Mouse (Mus musculus): ENCODE data around the gene Slfn9. TPM values are rescaled to one million over a fixed set of nuclear protein-coding genes. Genes with fewer than 3 reads are reported as not detected.
"Not testable (repeated sequence)": the region's sequence is repeated elsewhere in the genome, so short reads cannot be mapped to it uniquely, and the experiment has no call there.

The Slfn9 gene
- polyA plus RNA-seq, 1 experiment from 2014 or later = 13.8 TPM

DNA sequence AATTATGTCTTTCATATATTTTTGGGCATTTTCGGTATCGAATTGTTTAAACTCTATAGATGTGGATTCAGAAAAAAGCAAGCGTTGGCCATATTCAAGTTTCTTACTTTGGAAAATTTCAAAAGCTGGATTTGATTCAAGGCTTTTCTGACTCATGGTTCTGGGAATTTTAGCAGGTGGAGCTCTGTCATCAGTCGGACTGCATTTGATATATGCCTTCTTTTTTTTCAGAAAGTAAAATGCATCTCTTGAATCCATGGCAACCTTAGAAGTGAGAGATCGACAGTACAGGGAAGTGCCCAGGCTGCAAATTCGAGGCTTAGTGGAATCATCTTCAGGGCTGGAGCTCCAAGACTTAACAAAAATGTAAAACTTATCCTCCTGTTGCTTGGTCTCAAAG is 4.0 kb downstream of the Slfn9 start:
- Histone ChIP-seq H3K4me1 (peaks cover 25% of the 10 kb centered on the region), H3K27ac (replicated peaks) (no peak overlapping the region), H3K27me3 (replicated peaks; ENCODE audit: low read depth, poor library complexity, severe bottlenecking) (peaks cover 32% of the 10 kb centered on the region), H3K9me3 (peaks cover 4% of the 10 kb centered on the region; the same call in 1 of the 2 replicates), H3K36me3 (replicated peaks) (peaks cover 41% of the 10 kb centered on the region), H3K4me3 (no peak overlapping the region)
- 87% methylated on average over 6 of the region's 6 CpGs for whole genome bisulfite sequencing
- DNase-seq (ENCODE audit: low spot score) = no peak

DNA sequence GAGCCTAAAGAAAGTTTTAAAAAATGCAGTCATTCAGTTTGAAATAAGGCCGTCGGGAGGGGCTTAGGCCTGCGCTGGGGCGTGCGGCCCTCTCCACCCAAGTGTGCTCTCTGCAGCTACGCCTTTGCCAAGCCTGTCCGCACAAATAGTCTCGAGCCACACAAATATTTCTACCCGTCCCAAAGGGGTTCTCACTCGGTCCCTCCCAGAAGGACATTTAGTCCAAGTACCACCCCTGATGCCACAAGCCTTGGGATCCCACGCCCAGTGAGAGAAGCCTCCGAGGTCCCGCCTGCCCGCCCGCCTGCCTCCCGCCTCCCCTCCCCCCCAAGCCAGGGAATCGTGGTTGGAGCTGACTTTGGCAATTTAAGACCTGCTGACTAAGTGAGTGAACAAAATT is 8.4 kb downstream of the Slfn9 start:
- Histone ChIP-seq H3K9me3 (peaks cover 4% of the 10 kb centered on the region; the same call in 1 of the 2 replicates), H3K36me3 (replicated peaks) (peaks cover 78% of the 10 kb centered on the region), H3K4me1 (no peaks in the 10 kb centered on the region), H3K27me3 (replicated peaks; ENCODE audit: low read depth, poor library complexity, severe bottlenecking) (no peaks in the 10 kb centered on the region), H3K4me3 (no peak overlapping the region), H3K27ac (replicated peaks) (no peak overlapping the region)
- 80% methylated on average over 17 of the region's 17 CpGs for WGBS
- no peak for DNase-seq (ENCODE audit: low spot score)

DNA sequence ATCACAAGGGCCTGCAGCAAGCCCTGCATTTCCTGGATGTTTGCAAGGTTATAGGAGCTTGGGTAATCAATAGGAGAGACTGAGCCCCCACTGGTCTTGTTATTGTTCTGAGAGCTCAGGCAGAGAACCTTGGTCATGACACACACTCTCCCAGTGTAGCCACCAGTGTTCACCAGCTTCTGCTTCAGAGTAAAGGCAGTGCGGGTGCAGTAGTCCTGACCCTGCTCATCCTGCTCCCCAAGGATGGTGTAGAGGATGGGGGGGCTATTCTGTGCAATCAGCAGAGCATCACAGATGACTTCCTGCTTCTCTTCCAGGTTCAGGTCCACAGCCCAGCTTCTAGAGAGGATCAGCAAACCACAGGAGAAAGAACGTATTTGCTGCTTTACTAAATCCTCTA is 9.2 kb downstream of the Slfn9 start:
- H3K27me3 ChIP-seq (replicated peaks; ENCODE audit: low read depth, poor library complexity, severe bottlenecking); H3K27ac ChIP-seq (replicated peaks); H3K4me3 ChIP-seq; DNase-seq (ENCODE audit: low spot score); H3K9me3 ChIP-seq; H3K4me1 ChIP-seq: not testable (repeated sequence)
- WGBS = 90% methylated on average over 2 of the region's 2 CpGs
- H3K36me3 ChIP-seq (replicated peaks) = peaks cover 78% of the 10 kb centered on the region

DNA sequence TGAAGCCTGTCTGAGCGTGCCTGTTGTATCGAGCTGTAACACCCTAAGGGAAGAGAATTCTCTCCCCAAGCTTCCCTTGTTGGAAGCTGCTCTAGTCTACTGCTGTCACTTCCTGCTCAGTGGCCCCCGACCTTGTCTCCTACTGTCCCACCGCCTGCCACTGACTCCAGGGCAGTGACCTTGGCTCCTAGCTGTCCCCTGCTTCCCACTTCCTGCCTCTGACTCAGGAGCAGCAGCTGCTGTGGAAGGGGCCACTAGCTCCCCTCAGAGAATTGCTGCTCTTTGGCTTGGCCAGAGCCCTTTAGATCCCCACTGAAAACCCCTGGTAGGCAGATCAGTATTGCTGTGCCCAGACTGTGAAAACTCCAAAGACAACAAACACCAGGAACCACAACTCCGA is 17.7 kb downstream of the Slfn9 start:
- H3K27ac ChIP-seq (replicated peaks) = no peak overlapping the region
- WGBS = 28% methylated on average over 5 of the region's 5 CpGs

DNA sequence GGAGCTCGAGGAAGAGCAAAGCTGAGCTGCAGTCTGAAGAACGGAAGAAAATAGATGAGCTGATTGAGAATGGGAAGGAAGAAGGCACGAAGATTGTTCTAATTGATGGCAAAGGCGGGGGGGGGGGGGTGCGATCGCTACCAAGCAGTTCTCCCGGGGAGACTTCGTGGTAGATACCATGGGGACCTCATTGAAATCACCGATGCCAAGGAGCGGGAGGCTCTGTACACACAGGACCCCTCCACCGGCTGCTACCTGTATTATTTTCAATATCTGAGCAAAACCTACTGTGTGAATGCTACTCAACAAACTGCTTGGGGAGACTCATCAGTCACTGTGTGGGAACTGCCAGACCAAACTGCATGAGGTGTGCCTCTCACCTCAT is 20.0 kb downstream of the Slfn9 start:
- Histone ChIP-seq H3K4me1 (peaks cover 18% of the 10 kb centered on the region), H3K27ac (replicated peaks) (no peak overlapping the region; the same call in 1 of the 2 replicates), H3K9me3 (no peaks in the 10 kb centered on the region), H3K27me3 (replicated peaks; ENCODE audit: low read depth, poor library complexity, severe bottlenecking) (peaks cover 20% of the 10 kb centered on the region), H3K4me3 (no peak overlapping the region), H3K36me3 (replicated peaks) (no peaks in the 10 kb centered on the region)
- no peak for DNase-seq (ENCODE audit: low spot score)
- WGBS = 76% methylated on average over 11 of the region's 11 CpGs

More for the DNA sequence above, 17.7 kb downstream of the Slfn9 start:
- H3K36me3 ChIP-seq (replicated peaks) = peaks cover 4% of the 10 kb centered on the region; the same call in 1 of the 2 replicates
- peaks cover 18% of the 10 kb centered on the region for H3K4me1 ChIP-seq
- H3K9me3 ChIP-seq = no peaks in the 10 kb centered on the region
- H3K4me3 ChIP-seq = no peak overlapping the region
- DNase-seq (ENCODE audit: low spot score) = no peak
- H3K27me3 ChIP-seq (replicated peaks; ENCODE audit: low read depth, poor library complexity, severe bottlenecking) = peaks cover 20% of the 10 kb centered on the region

DNA sequence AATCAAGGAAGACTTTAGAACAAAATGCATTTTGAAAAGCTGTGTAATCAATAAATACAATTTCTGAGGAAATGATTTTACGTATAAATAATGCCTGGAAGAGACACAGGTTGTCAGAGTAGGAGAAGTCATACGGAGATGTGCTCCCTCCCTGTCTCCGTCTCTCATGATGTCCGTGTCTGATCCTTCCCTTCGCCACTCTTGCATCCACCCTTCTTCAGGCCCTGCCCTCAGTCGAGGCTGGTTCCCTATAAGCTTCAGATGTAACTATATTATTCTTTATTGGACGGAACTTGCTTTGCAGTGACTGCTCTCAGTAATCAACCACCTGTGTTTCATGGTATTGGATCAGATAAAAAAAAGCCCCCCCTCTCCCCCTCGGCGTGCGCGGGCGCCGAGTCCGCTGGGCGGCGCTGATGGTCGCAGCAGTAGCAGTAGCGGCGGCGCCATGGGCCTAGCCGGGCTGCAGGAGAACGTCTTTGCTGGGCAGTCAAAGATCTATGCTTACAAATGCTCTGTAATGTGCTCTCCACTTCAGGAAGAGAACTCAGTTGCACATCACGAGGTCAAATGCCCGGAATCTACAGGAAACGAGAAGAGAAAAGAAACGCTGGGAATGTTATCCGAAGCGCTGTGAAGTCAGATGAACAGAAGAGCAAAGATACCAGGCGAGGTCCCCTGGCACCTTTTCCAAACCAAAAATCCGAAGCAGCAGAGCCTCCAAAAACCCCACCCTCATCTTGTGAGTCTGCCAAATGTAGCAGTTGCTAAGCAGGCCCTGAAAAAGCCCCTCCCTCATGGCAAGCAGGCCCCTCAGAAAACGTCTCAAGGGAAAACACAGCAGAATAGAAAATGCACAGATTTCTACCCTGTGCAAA is 20.7 kb downstream of the Slfn9 start:
- H3K27me3 ChIP-seq (replicated peaks; ENCODE audit: low read depth, poor library complexity, severe bottlenecking) = peaks cover 20% of the 10 kb centered on the region
- no peaks in the 10 kb centered on the region for H3K36me3 ChIP-seq (replicated peaks)
- peak overlapping the region; percentile 2; the same call in 1 of the 2 replicates for H3K27ac ChIP-seq (replicated peaks)
- peaks cover 18% of the 10 kb centered on the region for H3K4me1 ChIP-seq
- 7% methylated on average over 31 of the region's 31 CpGs for WGBS
- peak; percentile 77 for DNase-seq (ENCODE audit: low spot score)
- H3K9me3 ChIP-seq = no peaks in the 10 kb centered on the region
- H3K4me3 ChIP-seq = peak overlapping the region; percentile 46

DNA sequence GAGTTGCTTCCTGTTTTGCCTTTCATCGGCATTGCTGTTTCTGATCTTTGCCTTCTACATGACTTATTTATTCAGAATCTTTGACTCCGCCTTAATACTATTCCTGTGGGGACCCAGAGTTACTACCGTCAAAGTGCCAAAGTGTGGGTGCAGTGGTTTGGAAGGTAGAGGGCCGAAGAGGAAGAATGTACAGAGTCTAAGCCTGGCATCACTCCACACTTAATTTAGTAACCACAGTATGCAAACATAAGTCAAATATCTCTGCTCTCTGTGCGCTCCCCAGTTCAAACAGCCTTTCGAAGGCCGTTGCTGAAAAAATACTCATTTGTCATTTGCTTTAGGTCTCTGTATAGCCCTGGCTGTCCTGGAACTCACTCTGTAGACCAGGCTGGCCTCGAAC is 29.4 kb downstream of the Slfn9 start:
- Histone ChIP-seq H3K4me3 (no peak overlapping the region), H3K27ac (replicated peaks) (no peak overlapping the region), H3K4me1 (no peaks in the 10 kb centered on the region), H3K36me3 (replicated peaks) (no peaks in the 10 kb centered on the region), H3K27me3 (replicated peaks; ENCODE audit: low read depth, poor library complexity, severe bottlenecking) (no peaks in the 10 kb centered on the region), H3K9me3 (no peaks in the 10 kb centered on the region)
- 86% methylated on average over 8 of the region's 8 CpGs for WGBS
- no peak for DNase-seq (ENCODE audit: low spot score)

DNA sequence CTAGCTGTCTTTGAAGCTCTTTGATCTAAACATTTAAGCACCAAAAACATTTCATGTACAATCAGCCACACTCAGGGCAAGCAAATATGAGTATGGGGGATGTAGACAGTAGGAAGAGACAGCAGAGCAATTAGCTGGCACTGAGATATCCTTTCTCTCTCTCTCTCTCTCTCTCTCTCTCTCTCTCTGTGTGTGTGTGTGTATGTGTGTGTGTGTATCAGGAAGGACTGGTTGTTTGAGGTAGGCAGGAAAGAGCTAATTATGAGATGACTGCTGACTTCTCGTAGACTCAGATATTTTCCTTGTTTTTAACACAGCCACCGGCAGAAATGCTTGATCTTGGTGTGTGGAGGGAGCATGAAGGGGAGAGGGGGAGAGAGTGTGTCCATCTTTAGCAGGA is 29.9 kb downstream of the Slfn9 start:
- DNase-seq (ENCODE audit: low spot score) = no peak
- Histone ChIP-seq H3K4me3 (no peak overlapping the region), H3K4me1 (no peaks in the 10 kb centered on the region), H3K27ac (replicated peaks) (no peak overlapping the region), H3K36me3 (replicated peaks) (no peaks in the 10 kb centered on the region), H3K9me3 (no peaks in the 10 kb centered on the region), H3K27me3 (replicated peaks; ENCODE audit: low read depth, poor library complexity, severe bottlenecking) (no peaks in the 10 kb centered on the region)
- WGBS = 60% methylated on average over 2 of the region's 2 CpGs

DNA sequence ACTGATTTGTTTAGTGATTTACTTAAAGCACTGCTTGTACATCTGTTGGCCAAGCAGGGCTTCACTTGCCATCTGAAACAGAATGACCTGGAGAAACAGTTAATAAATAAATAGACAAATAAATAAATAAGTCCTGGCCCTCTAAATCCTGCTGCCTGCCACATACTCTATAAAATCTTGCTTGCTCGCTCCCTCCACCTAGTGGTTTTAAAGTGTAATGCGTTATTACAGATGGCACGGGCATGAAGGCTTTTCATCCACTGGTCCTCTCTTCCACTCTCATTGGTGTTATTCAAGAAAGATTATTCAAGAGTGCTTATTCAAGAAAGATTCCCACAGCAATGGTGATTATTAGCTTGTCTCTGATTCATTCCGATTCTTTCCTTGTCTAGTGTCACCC is 32.0 kb downstream of the Slfn9 start:
- no peaks in the 10 kb centered on the region for H3K9me3 ChIP-seq
- H3K27ac ChIP-seq (replicated peaks) = no peak overlapping the region
- 15% methylated on average over 4 of the region's 4 CpGs for WGBS
- peaks cover 3% of the 10 kb centered on the region; the same call in 1 of the 2 replicates for H3K27me3 ChIP-seq (replicated peaks; ENCODE audit: low read depth, poor library complexity, severe bottlenecking)
- H3K4me1 ChIP-seq = no peaks in the 10 kb centered on the region
- DNase-seq (ENCODE audit: low spot score) = no peak
- H3K4me3 ChIP-seq = no peak overlapping the region
- no peaks in the 10 kb centered on the region for H3K36me3 ChIP-seq (replicated peaks)

DNA sequence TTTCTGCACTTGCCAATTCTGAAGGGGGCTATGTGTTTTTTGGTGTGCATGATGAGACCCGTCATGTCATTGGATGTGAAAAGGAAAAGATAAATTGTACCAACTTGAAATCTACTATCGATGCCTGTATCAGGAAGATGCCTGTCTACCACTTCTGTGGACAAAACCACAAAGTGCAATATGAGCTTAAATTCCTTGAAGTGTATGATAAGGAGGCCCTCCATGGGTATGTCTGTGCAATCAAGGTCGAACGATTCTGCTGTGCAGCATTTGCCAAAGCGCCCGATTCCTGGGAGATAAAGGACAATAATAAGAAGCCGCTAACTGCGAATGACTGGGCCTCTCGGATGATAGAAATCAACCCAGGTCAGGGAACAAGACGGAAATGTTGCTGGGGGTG is 34.7 kb downstream of the Slfn9 start:
- H3K9me3 ChIP-seq = no peaks in the 10 kb centered on the region
- 85% methylated on average over 10 of the region's 10 CpGs for WGBS
- peaks cover 30% of the 10 kb centered on the region for H3K27me3 ChIP-seq (replicated peaks; ENCODE audit: low read depth, poor library complexity, severe bottlenecking)
- no peak overlapping the region for H3K4me3 ChIP-seq
- DNase-seq (ENCODE audit: low spot score) = no peak
- no peaks in the 10 kb centered on the region for H3K36me3 ChIP-seq (replicated peaks)
- peaks cover 5% of the 10 kb centered on the region for H3K4me1 ChIP-seq
- H3K27ac ChIP-seq (replicated peaks) = no peak overlapping the region

DNA sequence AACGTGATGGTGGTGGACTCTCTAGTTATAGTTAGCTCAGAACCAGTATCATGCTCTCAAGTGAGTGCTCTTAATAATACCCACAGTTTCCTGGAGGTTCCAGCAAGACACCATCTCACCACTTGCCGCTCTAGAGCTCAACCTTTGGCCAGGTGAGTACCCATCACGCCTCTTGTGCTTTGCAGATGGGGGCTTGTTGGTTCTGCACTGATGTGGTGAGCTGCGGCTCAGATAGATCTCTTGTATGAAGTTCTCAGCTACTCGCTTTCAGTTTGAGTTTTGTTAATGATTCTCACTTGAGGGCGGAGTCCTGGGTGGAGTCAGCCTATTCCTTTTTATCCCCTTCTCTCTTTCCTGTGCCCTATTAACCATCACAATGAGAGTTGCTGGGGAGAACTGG is 37.0 kb downstream of the Slfn9 start:
- Histone ChIP-seq H3K27me3 (replicated peaks; ENCODE audit: low read depth, poor library complexity, severe bottlenecking) (peaks cover 53% of the 10 kb centered on the region), H3K36me3 (replicated peaks) (no peaks in the 10 kb centered on the region), H3K4me1 (peaks cover 15% of the 10 kb centered on the region), H3K9me3 (no peaks in the 10 kb centered on the region), H3K27ac (replicated peaks) (no peak overlapping the region), H3K4me3 (no peak overlapping the region)
- no peak for DNase-seq (ENCODE audit: low spot score)
- 80% methylated on average over 6 of the region's 6 CpGs for WGBS

DNA sequence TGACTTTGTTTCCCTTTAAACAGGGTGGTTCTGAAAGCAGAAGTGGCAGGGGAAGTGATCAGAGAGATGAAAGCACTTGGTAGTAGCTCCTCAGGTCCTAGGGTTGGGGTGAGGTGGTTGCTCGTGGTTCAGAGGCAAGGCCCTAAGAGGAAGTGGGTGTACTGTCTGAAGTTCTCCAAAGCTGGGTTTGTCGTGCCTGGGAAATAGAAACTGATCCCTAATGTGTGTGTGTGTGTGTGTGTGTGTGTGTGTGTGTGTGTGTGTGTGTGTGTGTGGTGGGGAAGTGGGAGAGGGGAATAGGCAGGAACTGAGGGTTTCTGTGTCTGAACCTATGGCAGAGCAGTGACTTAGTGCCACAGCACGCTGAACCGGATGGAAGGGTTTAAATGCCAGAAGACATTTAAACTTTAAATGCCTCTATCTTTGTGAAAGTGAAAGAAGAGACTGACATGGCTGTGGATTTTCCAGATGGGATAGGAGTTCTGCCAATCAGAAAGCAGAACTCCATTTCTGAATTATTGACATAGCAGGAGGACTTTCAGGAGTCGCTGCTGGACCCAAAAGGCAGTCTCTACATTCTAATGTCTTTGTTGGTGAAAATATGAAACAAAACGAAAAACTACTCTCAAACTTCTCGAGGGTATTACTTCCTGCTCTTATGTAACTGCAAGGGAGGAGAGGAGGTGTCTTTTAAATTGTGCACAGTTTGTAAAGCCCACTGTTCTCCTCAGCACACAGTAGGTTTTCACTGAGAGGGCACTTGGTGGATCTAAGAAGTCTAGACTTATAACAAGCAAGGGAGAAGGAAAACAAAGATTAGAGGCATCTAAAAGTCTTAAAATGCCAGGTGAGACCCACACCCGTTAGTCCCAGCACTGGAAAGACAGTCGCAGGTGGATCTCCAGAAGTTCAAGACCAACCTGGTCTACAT is 38.8 kb downstream of the Slfn9 start:
- 68% methylated on average over 9 of the region's 9 CpGs for WGBS
- H3K27me3 ChIP-seq (replicated peaks; ENCODE audit: low read depth, poor library complexity, severe bottlenecking) = peaks cover 68% of the 10 kb centered on the region
- DNase-seq (ENCODE audit: low spot score) = no peak
- no peak overlapping the region for H3K27ac ChIP-seq (replicated peaks)
- peaks cover 15% of the 10 kb centered on the region for H3K4me1 ChIP-seq
- H3K4me3 ChIP-seq = no peak overlapping the region
- H3K9me3 ChIP-seq = no peaks in the 10 kb centered on the region
- no peaks in the 10 kb centered on the region for H3K36me3 ChIP-seq (replicated peaks)
